Mouse (Mus musculus) liver, adult 2 months (tissue): Measurements from ENCODE around the gene Ndufv1. TPM values are rescaled to one million over a fixed set of nuclear protein-coding genes. Genes with fewer than 3 reads are reported as not detected.
"Not testable (repeated sequence)": the region's sequence is repeated elsewhere in the genome, so short reads cannot be mapped to it uniquely, and the experiment has no call there.

ENCODE experiments used
- DNase-seq: peaks from one replicate; pipeline ENCODE4 v3.0.0-alpha.2; 2011; ENCODE audit warnings: low read depth, low spot score; ENCODE audit errors: extremely low read depth
- H3K27ac ChIP-seq: fragments of 200-500 bp; replicated peaks from 2 replicates; pipeline ENCODE4 v1.5.1; 2012; ENCODE audit warnings: low read depth, mild to moderate bottlenecking, control low read depth, inconsistent platforms, low read length; ENCODE audit not compliant: insufficient read depth
- H3K27me3 ChIP-seq: fragments of 200-500 bp; 2 replicates; pipeline ENCODE4 v1.6.1; 2012; ENCODE audit warnings: mild to moderate bottlenecking, moderate library complexity, low read length, inconsistent platforms; ENCODE audit not compliant: control insufficient read depth, insufficient read depth
- H3K36me3 ChIP-seq: fragments of 200-500 bp; 2 replicates; pipeline ENCODE4 v1.6.1; 2012; ENCODE audit warnings: low read length, inconsistent platforms; ENCODE audit not compliant: control insufficient read depth, insufficient read depth
- H3K4me1 ChIP-seq: fragments of 200-500 bp; 2 replicates; pipeline ENCODE4 v1.6.1; 2011; ENCODE audit warnings: low read length; ENCODE audit not compliant: control insufficient read depth, insufficient read depth
- H3K4me3 ChIP-seq: fragments of 200-500 bp; 2 replicates; pipeline ENCODE4 v1.5.1; 2011; ENCODE audit warnings: low read depth, mild to moderate bottlenecking, control low read depth, low read length, moderate library complexity; ENCODE audit not compliant: insufficient read depth
- H3K79me2 ChIP-seq: fragments of 200-500 bp; 2 replicates; pipeline ENCODE4 v1.6.1; 2012; ENCODE audit warnings: inconsistent platforms, mild to moderate bottlenecking, low read length, moderate library complexity; ENCODE audit not compliant: control insufficient read depth, insufficient read depth
- H3K9ac ChIP-seq: fragments of 200-500 bp; 2 replicates; pipeline ENCODE4 v1.6.1; 2012; ENCODE audit warnings: low read depth, mild to moderate bottlenecking, control low read depth, inconsistent platforms, low read length
- CTCF ChIP-seq: fragments of 200-500 bp; IDR thresholded peaks from 2 replicates; pipeline ENCODE4 v1.5.1; 2011; ENCODE audit warnings: low read depth, low read length, control low read depth
- POLR2A ChIP-seq: fragments of 200-500 bp; IDR thresholded peaks from 2 replicates; pipeline ENCODE4 v1.6.1; 2011; ENCODE audit warnings: low read length, control low read depth; ENCODE audit not compliant: insufficient read depth; ENCODE audit errors: extremely low read depth
- WGBS: fragments of 180-500 bp; shearing (Covaris S2); methylation state at CpG from one replicate; pipeline ENCODE4 v1.1.7; 2018; 5-methylcytosine and 5-hydroxymethylcytosine counted together
- polyA plus RNA-seq: library from polyadenylated mRNA; depleted of rRNA; stranded (reverse); fragments of >200 nt; gene quantifications from 2 replicates; pipeline ENCODE4 v1.2.3, GENCODE M21; 2012
- total RNA-seq: library from RNA; depleted of rRNA; stranded (reverse); fragments of >200 nt; gene quantifications from 2 replicates; pipeline ENCODE4 v1.2.3, GENCODE M21; 2014

Gene Ndufv1
- total and polyA plus RNA-seq, 2 experiments: 189 to 239 TPM

DNA sequence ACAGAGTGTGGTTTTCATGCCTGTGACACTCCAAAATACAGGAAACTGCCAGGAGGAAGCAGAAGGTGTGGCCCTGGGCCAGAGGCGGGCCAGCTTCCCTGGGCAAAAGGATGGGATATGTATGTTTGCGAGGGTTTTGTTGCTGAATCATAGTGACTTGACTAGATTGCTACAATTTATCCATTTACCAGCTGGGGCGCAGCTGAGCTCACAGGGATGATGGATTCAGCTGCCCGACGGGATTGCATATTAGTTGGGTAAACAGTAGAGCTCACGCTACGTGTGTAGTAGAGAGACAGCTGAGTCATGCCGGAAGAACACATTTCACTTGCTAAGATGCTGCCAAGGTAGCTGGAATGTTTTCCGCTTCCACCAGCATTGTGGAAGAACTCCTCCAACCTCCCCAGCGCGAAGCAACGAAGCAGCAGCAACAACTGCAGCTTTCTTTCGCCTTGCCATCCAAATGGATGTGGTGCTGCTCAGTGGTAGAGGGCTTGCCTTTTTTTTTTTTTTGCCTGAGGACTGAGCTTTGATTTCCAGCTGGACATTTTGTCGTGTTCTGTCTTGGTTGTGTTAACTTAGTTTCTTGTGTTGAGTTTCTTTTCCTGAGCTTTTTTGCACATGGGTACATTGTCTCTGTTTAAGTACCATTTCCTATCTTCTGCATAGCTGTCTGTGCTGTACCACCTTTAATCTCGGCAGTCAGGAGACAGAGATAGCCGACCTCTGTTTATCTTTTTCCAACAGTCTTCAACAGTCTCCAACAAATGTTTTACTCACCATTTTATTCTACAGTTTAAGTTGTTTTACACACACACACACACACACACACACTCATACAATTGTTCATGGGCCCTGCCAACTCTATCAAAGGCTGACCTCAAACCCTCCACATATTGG, 33.6 kb upstream of the Ndufv1 start, which contains the start of gene Gstp2:
Gene Gstp2 (minus strand): TSS at position 58 of the 900 bp plus-strand sequence.
- Histone ChIP-seq H3K4me3 (no peak within 1 kb of the TSS), H3K27ac (peak within 1 kb of the TSS; percentile 88), H3K9ac (peak within 1 kb of the TSS; percentile 26), H3K36me3 (no peaks in the 10 kb centered on the region), H3K27me3 (no peaks in the 10 kb centered on the region), H3K4me1 (peaks cover 16% of the 10 kb centered on the region), H3K79me2 (no peaks in the 10 kb centered on the region)
- peak; percentile 98 for DNase-seq
- 15% methylated on average over 16 of the region's 16 CpGs for WGBS
- TF ChIP-seq POLR2A (no peak), CTCF (peak; percentile 66)

DNA sequence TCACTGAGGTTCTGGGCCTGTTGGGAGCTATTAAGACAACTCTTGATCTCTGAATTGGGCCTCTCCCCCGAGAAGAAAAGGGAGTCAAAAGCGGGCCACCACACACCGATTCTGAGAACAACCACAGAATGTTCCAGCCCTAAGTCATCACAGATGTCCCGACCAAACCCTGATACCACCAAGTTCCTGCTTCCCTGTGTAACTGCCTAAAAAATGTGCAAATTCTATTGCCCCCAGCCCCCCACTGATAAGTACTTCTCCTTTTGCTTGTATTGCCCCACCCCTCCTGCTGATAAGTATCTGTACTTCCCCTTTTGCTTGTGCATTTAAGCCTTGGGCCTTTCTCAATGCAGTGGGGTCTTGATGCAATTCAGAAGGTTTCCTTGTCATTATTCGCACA, 31.5 kb upstream of the Ndufv1 start:
- not testable (repeated sequence) for H3K27ac ChIP-seq, H3K79me2 ChIP-seq, DNase-seq, H3K9ac ChIP-seq, H3K4me3 ChIP-seq, H3K36me3 ChIP-seq, H3K27me3 ChIP-seq
- WGBS: 92% methylated on average over 5 of the region's 5 CpGs
- H3K4me1 ChIP-seq: peaks cover 16% of the 10 kb centered on the region

DNA sequence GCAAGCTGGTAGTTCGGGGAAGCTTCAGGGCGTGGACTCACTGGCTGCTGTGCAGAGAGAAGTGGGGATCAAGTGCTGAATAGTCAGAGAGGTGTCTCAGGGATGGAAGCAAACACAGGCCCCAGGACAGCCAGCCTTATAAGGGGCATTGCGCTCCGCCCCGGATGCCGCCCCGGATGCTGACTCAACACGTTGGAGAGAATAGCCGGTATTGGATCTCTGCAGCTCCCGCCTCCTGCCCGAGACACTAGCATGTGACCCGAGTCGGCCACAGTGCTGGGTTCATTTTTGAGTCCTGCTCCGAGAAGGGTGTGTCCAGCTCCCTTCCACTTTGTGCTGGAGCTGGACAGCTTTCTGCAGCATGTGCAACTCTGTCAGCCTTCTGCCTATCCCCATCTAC, 29.5 kb upstream of the Ndufv1 start:
- Histone ChIP-seq H3K36me3 (no peaks in the 10 kb centered on the region), H3K27me3 (no peaks in the 10 kb centered on the region), H3K9ac (no peak overlapping the region), H3K4me1 (peaks cover 16% of the 10 kb centered on the region), H3K79me2 (no peaks in the 10 kb centered on the region), H3K4me3 (peak overlapping the region; percentile 21; the same call in 1 of the 2 replicates), H3K27ac (no peak overlapping the region)
- no peak for DNase-seq
- 66% methylated on average over 14 of the region's 14 CpGs for WGBS
- TF ChIP-seq CTCF: no peak
- no peak for TF ChIP-seq POLR2A

DNA sequence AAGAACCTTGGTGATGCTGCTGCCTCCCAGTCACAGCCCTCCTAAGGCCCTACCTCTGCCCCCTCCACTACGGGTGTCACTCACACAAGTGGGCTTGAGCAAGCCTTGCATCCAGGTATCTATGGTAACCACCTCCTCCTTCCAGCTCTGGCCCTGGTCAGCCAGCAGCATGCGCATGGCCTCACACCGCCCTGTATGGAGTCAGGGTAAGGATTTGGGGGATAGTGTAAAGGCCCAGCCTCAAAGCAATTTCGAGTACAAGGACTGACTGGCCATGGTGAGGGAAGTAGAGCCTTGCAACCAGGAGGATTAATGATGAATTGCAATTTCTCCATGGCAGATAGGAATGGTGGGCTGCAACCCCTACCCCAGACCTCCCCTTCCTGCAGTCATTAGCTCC, 28.9 kb upstream of the Ndufv1 start:
- H3K79me2 ChIP-seq, H3K27me3 ChIP-seq, H3K9ac ChIP-seq, H3K4me3 ChIP-seq, DNase-seq, H3K27ac ChIP-seq, H3K36me3 ChIP-seq: not testable (repeated sequence)
- WGBS: 94% methylated on average over 4 of the region's 4 CpGs
- H3K4me1 ChIP-seq: peaks cover 10% of the 10 kb centered on the region

DNA sequence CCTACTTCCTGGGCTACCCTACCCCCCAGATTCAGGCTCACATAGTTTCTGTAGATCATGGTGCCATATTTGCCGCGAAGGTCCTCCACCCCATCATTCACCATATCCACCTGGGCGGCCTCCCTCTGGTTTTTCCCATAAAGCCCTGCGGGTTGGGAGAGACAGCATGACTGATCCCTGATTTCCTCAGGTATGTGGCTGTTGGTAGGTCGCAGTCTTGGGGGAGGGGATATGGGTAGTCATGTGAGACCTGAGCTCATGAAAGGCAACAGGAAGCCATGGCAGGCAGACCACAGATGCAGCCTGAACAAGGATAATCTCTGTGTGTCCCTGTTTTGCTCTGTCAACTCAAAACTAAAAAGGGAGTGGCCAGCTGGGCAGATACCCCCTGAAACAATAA, 28.3 kb upstream of the Ndufv1 start:
- H3K4me3 ChIP-seq, H3K4me1 ChIP-seq, H3K36me3 ChIP-seq, H3K27me3 ChIP-seq, H3K27ac ChIP-seq, H3K9ac ChIP-seq, H3K79me2 ChIP-seq, DNase-seq: not testable (repeated sequence)
- WGBS: 97% methylated on average over 5 of the region's 5 CpGs

DNA sequence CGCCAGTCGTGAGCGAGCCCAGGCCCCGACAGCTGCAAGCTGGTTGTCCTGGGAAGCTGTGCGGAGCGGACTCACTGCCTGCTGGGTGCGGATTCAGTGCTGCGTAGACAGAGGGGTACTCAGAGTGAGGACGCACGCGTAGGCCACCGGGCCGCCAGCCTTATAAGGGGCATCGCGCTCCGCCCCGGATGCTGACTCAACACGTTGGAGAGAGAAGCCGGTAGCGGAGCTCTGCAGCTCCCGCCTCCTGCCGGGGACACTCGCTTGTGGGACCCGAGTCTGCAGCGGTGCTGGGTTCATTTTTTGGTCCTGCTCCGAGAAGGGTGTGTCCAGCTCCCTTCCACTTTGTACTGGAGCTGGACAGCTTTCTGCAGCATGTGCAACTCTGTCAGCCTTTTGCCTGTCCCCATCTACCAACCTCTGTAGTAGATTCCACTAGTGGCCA, 25.2 kb upstream of the Ndufv1 start, which contains the start of gene Gstp1:
Gene Gstp1 (minus strand): TSS at position 198 of the 445 bp plus-strand sequence.
- Histone ChIP-seq H3K27me3 (no peaks in the 10 kb centered on the region), H3K4me1 (peaks cover 10% of the 10 kb centered on the region; the same call in 1 of the 2 replicates), H3K4me3 (peak within 1 kb of the TSS; percentile 79), H3K9ac (peak within 1 kb of the TSS; percentile 89), H3K79me2 (no peaks in the 10 kb centered on the region), H3K27ac (peak within 1 kb of the TSS; percentile 96), H3K36me3 (peaks cover 4% of the 10 kb centered on the region; the same call in 1 of the 2 replicates)
- peak; percentile 89 for DNase-seq
- TF ChIP-seq POLR2A (peak; percentile 100), CTCF (peak; percentile 51)
- 1% methylated on average over 26 of the region's 26 CpGs for WGBS

DNA sequence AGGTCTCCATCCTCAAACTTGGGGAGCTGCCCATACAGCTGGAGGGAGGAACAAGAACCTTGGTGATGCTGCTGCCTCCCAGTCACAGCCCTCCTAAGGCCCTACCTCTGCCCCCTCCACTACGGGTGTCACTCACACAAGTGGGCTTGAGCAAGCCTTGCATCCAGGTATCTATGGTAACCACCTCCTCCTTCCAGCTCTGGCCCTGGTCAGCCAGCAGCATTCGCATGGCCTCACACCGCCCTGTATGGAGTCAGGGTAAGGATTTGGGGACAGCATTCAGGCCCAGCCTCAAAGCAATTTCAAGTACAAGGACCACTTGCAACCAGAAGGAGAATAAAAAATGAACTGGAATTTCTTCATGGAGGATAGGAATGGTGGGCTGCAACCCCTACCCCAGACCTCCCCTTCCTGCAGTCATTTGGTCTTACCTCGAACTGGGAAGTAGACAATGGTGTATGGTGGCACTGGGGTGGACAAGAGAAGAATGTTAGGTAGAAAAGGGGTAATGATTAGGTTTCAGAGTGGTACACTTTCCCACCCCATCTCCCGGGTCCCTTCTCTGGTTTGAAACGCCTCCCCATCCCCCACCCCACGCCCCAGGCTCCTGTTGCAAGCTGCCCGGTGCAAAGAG, 24.7 kb upstream of the Ndufv1 start:
- Histone ChIP-seq H3K4me1 (peaks cover 13% of the 10 kb centered on the region; the same call in 1 of the 2 replicates), H3K27ac (peak overlapping the region; percentile 82), H3K4me3 (peak overlapping the region; percentile 79), H3K9ac (peak overlapping the region; percentile 85)
- 4% methylated on average over 7 of the region's 8 CpGs for WGBS
- H3K27me3 ChIP-seq, H3K79me2 ChIP-seq, DNase-seq, H3K36me3 ChIP-seq: not testable (repeated sequence)
